Comparison of ENCODE assay signal across 8 mouse cellular contexts in genomic region chr12:84969656-84970427, GRCm38 (mm10). TPM values are rescaled to one million over a fixed set of nuclear protein-coding genes. Genes with fewer than 3 reads are reported as not detected.
DNase-seq lines count a peak whose midpoint lies in the region; ATAC-seq lines count a peak whose summit lies in the region.

No protein-coding gene starts in this region.

- intact Hi-C loops in left cerebral cortex, postnatal 25 days (cut with DNase I) = loop anchor here (1.0 kb wide), 1 partner anchor 26 kb away; the partner anchor contains the start of gene Ylpm1

- ATAC-seq in embryonic facial prominence, embryonic 15.5 days (ENCODE audit: insufficient number of reproducible peaks, low FRiP score, low TSS enrichment, low read depth) = no peak
- no peak for ATAC-seq in limb, embryonic 11.5 days (ENCODE audit: insufficient number of reproducible peaks, low FRiP score, low TSS enrichment, low read depth)
- ATAC-seq in neural tube, embryonic 15.5 days (ENCODE audit: low FRiP score) = no peak

- peaks cover 17% of the 10 kb centered on the region for H3K4me1 ChIP-seq in embryonic facial prominence, embryonic 15.5 days
- H3K4me1 ChIP-seq in limb, embryonic 11.5 days (ENCODE audit: control insufficient read depth, insufficient read depth, low read length) = peaks cover 6% of the 10 kb centered on the region
- peaks cover 33% of the 10 kb centered on the region for H3K4me1 ChIP-seq in neural tube, embryonic 15.5 days

- peak; percentile 39 for DNase-seq in spleen, adult 12 weeks (ENCODE audit: low spot score)
- DNase-seq in spleen, adult 18-20 months = no peak
- DNase-seq in limb, embryonic 11.5 days (ENCODE audit: low spot score) = no peak
- no peak for DNase-seq in left cerebral cortex, postnatal 25 days (ENCODE audit: low spot score in 2 of 2)
- DNase-seq in ovary, postnatal 14 days (ENCODE audit: low spot score) = no peak
- DNase-seq in urinary bladder, adult 18-20 months (ENCODE audit: low spot score in 2 of 2) = no peak

- no peaks in the 10 kb centered on the region for H3K27me3 ChIP-seq in embryonic facial prominence, embryonic 15.5 days
- H3K27me3 ChIP-seq in limb, embryonic 11.5 days (ENCODE audit: control insufficient read depth, insufficient read depth, low read length) = no peaks in the 10 kb centered on the region
- no peaks in the 10 kb centered on the region for H3K27me3 ChIP-seq in neural tube, embryonic 15.5 days (replicated peaks)

- peaks cover 15% of the 10 kb centered on the region for H3K36me3 ChIP-seq in embryonic facial prominence, embryonic 15.5 days
- 0 out of 2 replicates have a peak, but pooled peaks cover 3% of the 10 kb centered on the region for H3K36me3 ChIP-seq in limb, embryonic 11.5 days (ENCODE audit: control insufficient read depth, insufficient read depth, low read length)
- H3K36me3 ChIP-seq in neural tube, embryonic 15.5 days = peaks cover 15% of the 10 kb centered on the region

- H3K9ac ChIP-seq in embryonic facial prominence, embryonic 15.5 days = peak overlapping the region; percentile 79
- H3K9ac ChIP-seq in limb, embryonic 11.5 days (ENCODE audit: low read length) = peak overlapping the region; percentile 74
- H3K9ac ChIP-seq in neural tube, embryonic 15.5 days (replicated peaks) = peak overlapping the region; percentile 90

- peak overlapping the region; percentile 80 for H3K4me2 ChIP-seq in embryonic facial prominence, embryonic 15.5 days (replicated peaks)
- peak overlapping the region; percentile 95 for H3K4me2 ChIP-seq in limb, embryonic 11.5 days (ENCODE audit: low read depth, severe bottlenecking)
- peak overlapping the region; percentile 96 for H3K4me2 ChIP-seq in neural tube, embryonic 15.5 days

- H3K27ac ChIP-seq in embryonic facial prominence, embryonic 15.5 days (replicated peaks) = no peak overlapping the region
- no peak overlapping the region for H3K27ac ChIP-seq in limb, embryonic 11.5 days (replicated peaks; ENCODE audit: low read depth, low read length)
- no peak overlapping the region for H3K27ac ChIP-seq in neural tube, embryonic 15.5 days (replicated peaks)

- 22% methylated on average over 15 of the region's 15 CpGs for WGBS in embryonic facial prominence, embryonic 15.5 days
- WGBS in limb, embryonic 11.5 days = 27% methylated on average over 15 of the region's 15 CpGs
- WGBS in neural tube, embryonic 15.5 days = 29% methylated on average over 15 of the region's 15 CpGs

- H3K4me3 ChIP-seq in embryonic facial prominence, embryonic 15.5 days (replicated peaks) = peak overlapping the region; percentile 90
- H3K4me3 ChIP-seq in limb, embryonic 11.5 days (ENCODE audit: low read depth, low read length) = peak overlapping the region; percentile 91
- peak overlapping the region; percentile 80 for H3K4me3 ChIP-seq in neural tube, embryonic 15.5 days (replicated peaks)

- H3K9me3 ChIP-seq in embryonic facial prominence, embryonic 15.5 days (replicated peaks) = no peaks in the 10 kb centered on the region
- H3K9me3 ChIP-seq in limb, embryonic 11.5 days (ENCODE audit: control insufficient read depth, low read length) = no peaks in the 10 kb centered on the region
- no peaks in the 10 kb centered on the region for H3K9me3 ChIP-seq in neural tube, embryonic 15.5 days (replicated peaks)

RNA-seq across cellular contexts. Expression of gene Fcf1, which starts 0.9 kb away (rescaled TPM):
- 125 and 130 TPM in 2 replicates for polyA plus RNA-seq in embryonic facial prominence, embryonic 15.5 days (2015; fragmentation: Nextera tagmentation; extraction: Ambion mirVana)
- polyA plus RNA-seq in limb, embryonic 11.5 days (2014; fragmentation: Nextera tagmentation; extraction: Ambion mirVana) = 167 and 169 TPM in 2 replicates
- 83.3 and 94.9 TPM in 2 replicates for polyA plus RNA-seq in neural tube, embryonic 15.5 days (2015; fragmentation: Nextera tagmentation; extraction: Ambion mirVana)
- total RNA-seq in left cerebral cortex, postnatal 25 days (2021) = 10 to 100 TPM; 28.6 to 38.3 TPM

RNA-seq across cellular contexts. Expression of gene Arel1, which starts 0.9 kb away (rescaled TPM):
- polyA plus RNA-seq in embryonic facial prominence, embryonic 15.5 days (2015; fragmentation: Nextera tagmentation; extraction: Ambion mirVana) = 10.8 and 11.0 TPM in 2 replicates
- polyA plus RNA-seq in limb, embryonic 11.5 days (2014; fragmentation: Nextera tagmentation; extraction: Ambion mirVana) = 18.0 and 18.9 TPM in 2 replicates
- polyA plus RNA-seq in neural tube, embryonic 15.5 days (2015; fragmentation: Nextera tagmentation; extraction: Ambion mirVana) = 28.1 and 29.6 TPM in 2 replicates
- total RNA-seq in left cerebral cortex, postnatal 25 days (2021) = 100 to 1,000 TPM; 101 to 120 TPM

RNA-seq across cellular contexts. Expression of gene Ylpm1, which starts 26.3 kb away (rescaled TPM):
- 29.2 and 30.5 TPM in 2 replicates for polyA plus RNA-seq in embryonic facial prominence, embryonic 15.5 days (2015; fragmentation: Nextera tagmentation; extraction: Ambion mirVana)
- polyA plus RNA-seq in limb, embryonic 11.5 days (2014; fragmentation: Nextera tagmentation; extraction: Ambion mirVana) = 49.2 and 51.2 TPM in 2 replicates
- 31.5 and 31.8 TPM in 2 replicates for polyA plus RNA-seq in neural tube, embryonic 15.5 days (2015; fragmentation: Nextera tagmentation; extraction: Ambion mirVana)
- 100 to 1,000 TPM; 111 to 126 TPM for total RNA-seq in left cerebral cortex, postnatal 25 days (2021)
